Mouse (Mus musculus): ENCODE measurements at regions not wholly inside any gene's neighbourhood (a gene's known extent, or its start where the extent isn't known, plus 50 kb on each side); places are given as distances from the start of the nearest gene placed in this dataset.

- TF ChIP-seq CTCF (IDR thresholded peaks at IDR 0.05; ENCODE audit: borderline replicate concordance, control insufficient read depth, extremely low read depth, insufficient read depth, low read length, poor library complexity) (no peak), POLR2A (IDR thresholded peaks at IDR 0.05; ENCODE audit: control insufficient read depth, extremely low read depth, insufficient read depth, low read length, poor library complexity) (no peak)
Measured at GRCm38 (mm10) chr9:41479085-41479484, 317.6 kb upstream of the Ubash3b start.
